Mouse (Mus musculus) lung, postnatal 0 days (tissue): ENCODE data around the gene Clock.

ENCODE experiments used
- CTCF ChIP-seq: IDR thresholded peaks from 2 replicates; pipeline ENCODE4 v1.5.1; 2016; ENCODE audit warnings: antibody characterized with exemption, mild to moderate bottlenecking
- EP300 ChIP-seq: IDR thresholded peaks from 2 replicates; pipeline ENCODE4 v1.6.1; 2016; ENCODE audit warnings: antibody characterized with exemption, mild to moderate bottlenecking, control low read depth

DNA sequence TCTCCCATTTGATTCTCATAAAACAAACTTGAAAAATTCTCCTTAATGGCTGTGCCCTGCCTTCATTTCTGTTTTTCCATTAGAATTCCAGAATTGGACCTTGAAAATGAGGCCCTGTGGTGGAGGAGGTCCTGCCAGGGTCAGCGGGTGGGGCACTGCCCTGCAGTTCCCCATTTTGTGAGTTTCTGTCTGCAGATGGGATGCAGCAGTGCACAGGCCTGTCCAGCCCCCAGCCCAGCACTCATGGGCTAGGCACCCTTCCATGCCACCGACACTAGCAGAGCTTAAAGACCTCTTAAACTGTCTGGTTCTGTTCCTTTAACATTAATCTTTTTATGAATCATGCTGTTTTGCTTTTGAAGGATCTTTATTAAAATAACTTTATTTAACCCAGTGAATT, 98.7 kb downstream of the Clock start:
- TF ChIP-seq CTCF (no peak), EP300 (no peak)
